Mouse (Mus musculus) limb, embryonic 10.5 days (tissue): ENCODE measurements around the gene Cntfr. TPM values are rescaled to one million over a fixed set of nuclear protein-coding genes. Genes with fewer than 3 reads are reported as not detected.
"Not testable (repeated sequence)": the region's sequence is repeated elsewhere in the genome, so short reads cannot be mapped to it uniquely, and the experiment has no call there.

Experiments used
- DNase-seq: peaks from one replicate; pipeline ENCODE4 v3.0.0-alpha.2; 2017; ENCODE audit warnings: low spot score
- H3K27ac ChIP-seq: fragments of 300-500 bp; sonication (generic); 2 replicates; pipeline ENCODE4 v1.5.1; 2016; ENCODE audit warnings: mild to moderate bottlenecking
- H3K27me3 ChIP-seq: fragments of 300-500 bp; sonication (generic); 2 replicates; pipeline ENCODE4 v1.6.1; 2016; ENCODE audit warnings: low read depth, mild to moderate bottlenecking; ENCODE audit not compliant: poor library complexity, severe bottlenecking
- H3K36me3 ChIP-seq: fragments of 300-500 bp; sonication (generic); 2 replicates; pipeline ENCODE4 v1.6.1; 2016; ENCODE audit warnings: mild to moderate bottlenecking, moderate library complexity
- H3K4me1 ChIP-seq: fragments of 300-500 bp; sonication (generic); 2 replicates; pipeline ENCODE4 v1.6.1; 2016
- H3K4me3 ChIP-seq: fragments of 300-500 bp; sonication (generic); 2 replicates; pipeline ENCODE4 v1.5.1; 2016; ENCODE audit warnings: mild to moderate bottlenecking, moderate library complexity
- H3K9me3 ChIP-seq: fragments of 300-500 bp; sonication (generic); replicated peaks from 2 replicates; pipeline ENCODE4 v1.6.1; 2016; ENCODE audit warnings: mild to moderate bottlenecking
- WGBS: fragments of 180-500 bp; shearing (Covaris S2); methylation state at CpG from one replicate; pipeline ENCODE4 v1.1.7; 2016; 5-methylcytosine and 5-hydroxymethylcytosine counted together
- polyA plus RNA-seq: library from polyadenylated mRNA; unstranded; fragments of >200 nt; fragmentation: Nextera tagmentation; extraction: Ambion mirVana; gene quantifications from 2 replicates; pipeline ENCODE4 v1.2.1, GENCODE M21; 2016

The Cntfr gene
- 6.1 and 7.8 TPM in 2 replicates for polyA plus RNA-seq

DNA sequence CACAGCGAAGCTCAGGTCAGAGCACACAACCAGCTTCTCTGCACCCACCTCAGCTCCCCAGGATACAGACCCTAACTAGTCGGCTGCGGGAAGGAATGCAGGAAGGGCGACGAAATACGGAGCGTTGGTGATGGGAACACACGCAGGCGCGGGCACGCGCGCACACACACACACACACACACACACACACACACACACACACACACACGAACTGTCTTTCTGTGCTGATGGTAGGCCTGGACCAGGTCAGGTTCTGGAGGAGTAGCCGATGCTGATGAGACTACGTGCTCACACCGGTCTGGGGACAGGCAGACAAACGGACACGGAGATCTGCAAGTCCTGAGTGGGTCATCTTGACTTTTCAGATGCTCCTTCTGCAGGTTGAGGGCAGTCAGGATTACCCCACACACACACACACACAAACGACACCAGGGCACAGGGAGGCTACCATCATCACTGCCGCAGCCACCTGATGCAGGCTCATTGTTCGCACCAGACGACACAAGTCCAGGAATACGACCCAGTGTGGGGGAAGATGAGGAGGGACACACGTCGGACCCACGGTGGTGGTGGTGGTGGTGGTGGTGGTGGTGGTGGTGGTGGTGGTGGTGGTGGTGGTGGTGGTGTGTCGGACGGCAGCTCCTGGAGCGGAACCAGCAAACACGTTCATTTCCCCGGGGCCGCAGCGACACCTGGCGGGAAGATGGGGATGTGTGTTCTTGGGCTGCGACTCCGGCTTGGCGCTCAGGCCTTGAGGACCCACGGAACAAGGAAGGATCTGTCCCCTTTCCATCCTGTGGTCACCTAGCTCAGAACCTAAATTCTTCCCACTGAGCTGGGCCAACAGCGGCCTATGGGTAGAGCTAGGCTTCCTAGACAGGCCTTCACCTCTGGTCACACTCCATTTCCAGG, at the start of gene Cntfr:
Gene Cntfr, minus strand, starts transcription at position 160 of the 912 bp plus-strand sequence.
- H3K27ac ChIP-seq, H3K9me3 ChIP-seq, H3K4me3 ChIP-seq, H3K36me3 ChIP-seq: not testable (repeated sequence)
- Histone ChIP-seq H3K4me1 (peaks cover 11% of the 10 kb centered on the region), H3K27me3 (peaks cover 29% of the 10 kb centered on the region)
- WGBS = 15% methylated on average over 34 of the region's 40 CpGs
- DNase-seq = peak; percentile 87

DNA sequence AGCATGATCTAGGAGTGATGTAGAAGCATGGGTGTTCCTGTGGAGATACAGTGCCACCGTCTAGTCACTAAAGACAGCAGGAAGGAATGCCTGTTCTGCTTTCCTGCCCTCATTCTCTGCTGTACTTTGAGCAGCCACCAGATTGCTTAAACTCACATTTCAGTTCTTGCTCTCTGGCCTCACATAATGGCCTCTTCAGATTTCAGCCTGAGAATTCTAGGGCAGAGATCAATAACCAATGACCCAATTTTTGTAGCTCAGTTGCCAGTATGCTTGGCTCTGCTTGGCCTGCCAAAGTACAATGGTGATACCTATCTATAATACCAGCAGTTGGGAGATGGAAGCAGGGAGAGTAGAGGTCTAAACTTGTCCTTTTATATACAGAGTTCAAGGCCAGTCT, 48.1 kb upstream of the Cntfr start:
- DNase-seq = no peak
- no peak overlapping the region for H3K27ac ChIP-seq
- H3K4me3 ChIP-seq = no peak overlapping the region
- no peaks in the 10 kb centered on the region for H3K27me3 ChIP-seq
- peaks cover 10% of the 10 kb centered on the region; the same call in 1 of the 2 replicates for H3K9me3 ChIP-seq
- 73% methylated on average over 1 of the region's 1 CpGs for WGBS
- H3K36me3 ChIP-seq = no peaks in the 10 kb centered on the region
- peaks cover 17% of the 10 kb centered on the region for H3K4me1 ChIP-seq

DNA sequence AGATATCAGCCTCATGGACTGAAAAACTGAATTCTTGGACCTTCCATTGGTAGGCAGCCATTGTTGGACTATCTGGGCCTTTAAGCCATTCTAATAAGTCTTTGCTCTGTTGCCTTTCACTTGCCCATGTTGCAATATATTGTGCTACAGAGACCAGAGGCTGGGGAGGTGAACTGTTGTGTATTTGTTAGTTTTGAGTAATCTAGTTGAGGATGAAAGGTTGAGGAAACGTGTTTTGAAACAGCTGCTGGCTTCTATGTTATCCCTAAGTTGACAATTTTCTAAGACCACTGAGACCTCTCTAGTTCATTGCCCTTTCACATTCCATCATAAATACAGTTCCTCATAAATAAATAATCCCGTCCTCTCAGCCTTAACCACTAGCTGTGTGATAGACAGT, 47.2 kb upstream of the Cntfr start:
- 80% methylated on average over 2 of the region's 2 CpGs for WGBS

DNA sequence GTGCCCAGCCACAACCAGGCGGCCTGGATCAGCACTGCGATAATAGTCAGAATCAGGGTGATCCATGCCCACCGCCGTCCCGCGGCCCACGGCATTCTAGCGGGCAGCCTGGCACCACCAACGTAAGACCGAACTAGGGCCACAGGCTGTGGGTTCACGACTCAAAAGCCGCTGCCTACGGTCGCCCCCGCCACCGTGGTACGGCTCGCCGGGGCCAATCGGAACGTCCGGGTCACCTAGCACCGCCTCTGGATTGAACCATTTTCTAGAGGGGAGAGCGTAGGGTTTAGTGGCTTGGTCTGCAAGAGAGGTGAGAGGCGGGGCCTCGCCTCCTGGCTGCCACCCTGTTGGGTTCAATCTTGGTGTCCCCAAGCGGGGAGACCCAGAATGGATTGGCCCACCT, 44.3 kb upstream of the Cntfr start:
- peak; percentile 92 for DNase-seq
- Histone ChIP-seq H3K9me3 (peaks cover 4% of the 10 kb centered on the region; the same call in 1 of the 2 replicates), H3K4me3 (peak overlapping the region; percentile 75), H3K4me1 (peaks cover 39% of the 10 kb centered on the region), H3K27ac (peak overlapping the region; percentile 88), H3K36me3 (peaks cover 16% of the 10 kb centered on the region), H3K27me3 (no peaks in the 10 kb centered on the region)
- under 1% methylated on average over 27 of the region's 27 CpGs for WGBS

More for the DNA sequence above, 47.2 kb upstream of the Cntfr start:
- Histone ChIP-seq H3K4me1 (peaks cover 26% of the 10 kb centered on the region), H3K9me3 (peaks cover 10% of the 10 kb centered on the region; the same call in 1 of the 2 replicates), H3K27ac (no peak overlapping the region), H3K27me3 (no peaks in the 10 kb centered on the region), H3K36me3 (peaks cover 4% of the 10 kb centered on the region), H3K4me3 (no peak overlapping the region)
- DNase-seq = no peak

DNA sequence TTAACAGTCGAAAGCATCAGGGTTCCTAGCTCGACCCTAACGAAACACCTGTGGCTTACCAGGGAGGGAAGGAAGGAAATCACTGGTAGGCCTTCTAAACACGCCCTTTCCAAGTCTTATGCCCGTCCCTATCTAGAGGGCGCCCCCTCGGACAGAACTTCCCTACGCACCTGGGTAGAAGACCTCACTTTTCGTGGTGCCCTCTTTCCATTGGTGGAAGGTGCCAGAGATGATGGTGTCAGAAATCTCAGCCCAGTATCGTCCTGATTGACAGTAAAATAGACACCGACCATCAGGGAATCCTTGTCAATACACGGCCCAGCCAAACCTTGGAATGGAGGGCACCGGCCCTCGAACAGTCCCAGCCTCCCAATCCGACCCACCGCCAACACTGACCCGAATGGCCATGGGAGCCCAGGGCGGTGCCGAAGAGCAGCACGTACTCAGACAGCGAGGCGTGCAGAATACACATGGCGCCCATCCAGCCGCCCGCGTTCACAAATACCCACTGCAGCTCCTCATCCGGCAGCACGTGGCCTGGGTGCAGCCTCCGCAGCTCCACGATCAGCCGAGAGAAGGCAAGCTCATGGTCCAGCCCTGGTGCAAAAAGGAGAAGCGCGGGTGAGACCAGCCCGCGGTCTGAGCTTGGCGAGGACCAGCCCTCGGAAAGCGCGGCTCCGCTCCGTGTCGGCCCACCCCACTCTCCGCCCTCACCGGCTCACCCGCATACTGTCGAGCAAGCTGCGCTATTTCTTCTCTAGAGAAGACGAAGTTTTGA, 43.7 kb upstream of the Cntfr start:
- peak overlapping the region; percentile 75 for H3K4me3 ChIP-seq
- 1% methylated on average over 48 of the region's 48 CpGs for WGBS
- no peak for DNase-seq
- H3K4me1 ChIP-seq = peaks cover 39% of the 10 kb centered on the region
- H3K27ac ChIP-seq = peak overlapping the region; percentile 88
- peaks cover 16% of the 10 kb centered on the region for H3K36me3 ChIP-seq
- H3K9me3 ChIP-seq = no peaks in the 10 kb centered on the region; the same call in 1 of the 2 replicates
- H3K27me3 ChIP-seq = no peaks in the 10 kb centered on the region

DNA sequence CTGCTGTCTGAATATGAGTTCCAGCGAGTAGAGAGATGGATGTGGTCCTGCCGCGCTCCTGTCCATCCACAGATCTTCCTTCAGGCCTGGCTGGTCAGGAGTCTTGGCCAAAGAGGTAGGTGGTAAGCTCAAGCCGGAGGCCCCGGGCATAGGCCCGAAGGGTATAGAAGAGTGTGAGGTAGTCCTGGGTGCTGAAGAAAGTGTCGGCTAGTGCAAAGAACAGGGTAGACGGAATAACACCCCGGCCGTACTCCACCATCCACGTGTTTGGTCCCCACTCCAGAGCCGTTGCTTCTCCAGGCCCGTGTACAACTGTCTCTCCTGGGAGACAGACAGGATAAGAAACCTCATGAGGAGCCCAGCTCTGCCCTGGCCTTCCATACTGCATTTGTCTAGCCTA, 42.4 kb upstream of the Cntfr start:
- H3K4me1 ChIP-seq = peaks cover 39% of the 10 kb centered on the region
- no peak for DNase-seq

DNA sequence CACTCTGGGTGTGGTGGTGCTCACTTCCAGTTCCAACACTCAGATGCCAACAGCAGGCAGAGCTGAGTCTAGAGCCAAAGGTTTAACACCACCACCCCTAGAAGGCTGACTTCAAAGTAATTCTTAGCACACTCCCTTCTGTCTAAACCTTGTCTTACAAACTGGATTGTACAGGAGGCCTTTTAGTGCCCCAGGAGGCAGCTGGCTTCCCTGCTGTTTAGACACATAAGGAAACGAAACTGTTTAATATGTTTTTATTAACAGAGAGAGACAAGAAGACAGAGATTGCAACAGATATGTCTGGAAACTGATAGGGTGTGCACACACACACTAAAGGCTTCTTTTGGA, 41.3 kb upstream of the Cntfr start:
- H3K4me1 ChIP-seq = peaks cover 39% of the 10 kb centered on the region
- peaks cover 16% of the 10 kb centered on the region for H3K36me3 ChIP-seq
- peaks cover 16% of the 10 kb centered on the region for H3K27me3 ChIP-seq
- no peak overlapping the region for H3K27ac ChIP-seq
- H3K9me3 ChIP-seq = no peaks in the 10 kb centered on the region; the same call in 1 of the 2 replicates
- WGBS = 73% methylated on average over 1 of the region's 1 CpGs
- no peak for DNase-seq
- no peak overlapping the region for H3K4me3 ChIP-seq

More for the DNA sequence above, 42.4 kb upstream of the Cntfr start:
- no peak overlapping the region for H3K27ac ChIP-seq
- WGBS = 95% methylated on average over 13 of the region's 13 CpGs
- no peak overlapping the region for H3K4me3 ChIP-seq
- no peaks in the 10 kb centered on the region; the same call in 1 of the 2 replicates for H3K9me3 ChIP-seq
- H3K27me3 ChIP-seq = peaks cover 7% of the 10 kb centered on the region; the same call in 1 of the 2 replicates
- peaks cover 16% of the 10 kb centered on the region for H3K36me3 ChIP-seq

DNA sequence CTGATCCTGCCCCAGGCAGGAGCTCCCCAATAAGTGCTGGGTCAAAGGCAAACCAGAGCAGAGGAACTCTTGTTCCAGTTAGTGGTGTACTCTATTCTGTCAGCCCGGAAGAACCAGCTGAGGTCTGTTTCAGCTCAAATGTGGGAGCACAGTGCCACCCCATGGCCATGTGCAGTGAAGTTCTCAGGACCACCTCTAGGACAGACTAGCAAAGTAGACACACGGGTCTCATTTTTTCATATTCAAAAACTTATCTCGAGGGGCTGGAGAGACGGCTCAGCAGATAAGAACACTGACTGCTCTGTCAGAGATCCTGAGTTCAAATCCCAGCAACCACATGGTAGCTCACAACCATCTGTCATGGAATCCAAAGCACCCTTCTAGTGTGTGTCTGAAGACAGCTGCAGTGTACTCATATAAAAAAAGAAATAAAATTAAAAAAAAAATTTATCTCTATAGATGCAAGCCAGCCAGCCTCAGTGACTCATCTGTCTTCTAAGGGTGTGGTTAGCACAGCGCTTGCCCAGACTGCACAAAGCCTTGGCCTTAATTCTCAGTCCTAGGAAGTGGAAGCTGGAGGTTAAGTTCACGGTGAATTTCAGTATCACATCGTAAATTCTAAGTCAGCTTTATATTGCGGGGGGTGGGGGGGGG, 40.8 kb upstream of the Cntfr start:
- Histone ChIP-seq H3K4me1 (peaks cover 39% of the 10 kb centered on the region), H3K27me3 (peaks cover 21% of the 10 kb centered on the region), H3K27ac (no peak overlapping the region), H3K36me3 (peaks cover 16% of the 10 kb centered on the region), H3K9me3 (no peaks in the 10 kb centered on the region; the same call in 1 of the 2 replicates), H3K4me3 (no peak overlapping the region)
- 39% methylated on average over 8 of the region's 8 CpGs for WGBS
- peak; percentile 78 for DNase-seq

GRCm38 (mm10) chr4:41731052-41731765, 34.3 kb upstream of the Cntfr start, which contains the start of gene Arid3c:
Gene Arid3c (minus strand): TSS chr4:41731142.
- H3K4me3 ChIP-seq = peak within 1 kb of the TSS; percentile 53
- peaks cover 87% of the 10 kb centered on the region for H3K27me3 ChIP-seq
- H3K27ac ChIP-seq = no peak within 1 kb of the TSS
- DNase-seq = peak; percentile 56
- 3% methylated on average over 50 of the region's 50 CpGs for WGBS
- no peaks in the 10 kb centered on the region; the same call in 1 of the 2 replicates for H3K9me3 ChIP-seq
- peaks cover 22% of the 10 kb centered on the region for H3K4me1 ChIP-seq
- H3K36me3 ChIP-seq = no peaks in the 10 kb centered on the region

DNA sequence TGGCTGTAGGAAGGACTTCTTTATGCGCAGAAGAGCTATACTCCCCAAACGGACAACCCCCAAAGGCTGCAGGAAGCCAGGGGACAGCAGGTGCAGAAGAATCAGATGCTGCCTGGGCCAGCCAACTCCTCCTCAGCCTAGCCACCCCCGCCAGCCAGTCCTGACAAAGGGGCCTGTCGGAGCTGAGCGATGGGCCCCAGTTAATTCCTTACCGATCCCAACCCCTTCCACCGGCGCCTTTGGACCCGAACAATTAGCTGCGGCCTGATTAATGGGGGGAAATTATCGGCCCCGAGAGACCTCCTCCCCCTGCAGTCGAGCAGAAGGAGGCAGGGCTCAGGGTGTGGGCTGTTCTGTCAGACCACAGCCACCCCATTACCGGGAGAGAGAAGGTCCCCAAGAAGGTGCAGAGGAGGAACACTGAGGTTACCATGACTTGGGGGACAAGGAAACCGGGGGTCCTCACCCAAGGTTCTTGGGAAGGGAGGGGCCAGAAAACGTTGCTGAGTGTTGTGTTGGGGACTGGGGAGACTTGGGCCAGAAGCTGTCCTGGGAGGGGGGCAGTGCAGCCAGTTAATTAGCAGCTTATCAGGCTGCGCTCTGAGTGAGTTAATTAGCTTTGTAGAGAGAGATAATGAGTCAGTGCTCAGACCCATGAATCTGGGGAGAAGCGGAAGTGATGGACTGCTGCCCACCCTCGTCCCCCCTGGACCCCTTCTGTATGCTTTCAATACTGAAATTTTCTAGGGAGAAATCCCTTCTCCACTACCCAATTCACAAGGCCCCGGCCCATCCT, 30.1 kb upstream of the Cntfr start:
- Histone ChIP-seq H3K4me1 (peaks cover 37% of the 10 kb centered on the region), H3K27ac (no peak overlapping the region), H3K9me3 (no peaks in the 10 kb centered on the region), H3K27me3 (peaks cover 88% of the 10 kb centered on the region), H3K36me3 (no peaks in the 10 kb centered on the region), H3K4me3 (no peak overlapping the region)
- WGBS = 18% methylated on average over 20 of the region's 20 CpGs
- peak; percentile 33 for DNase-seq

GRCm38 (mm10) chr4:41722918-41723351, 26.0 kb upstream of the Cntfr start, which contains the start of gene Dctn3:
Gene Dctn3 (minus strand): TSS chr4:41723170.
- H3K27ac ChIP-seq = peak within 1 kb of the TSS; percentile 86
- peak within 1 kb of the TSS; percentile 93 for H3K4me3 ChIP-seq
- H3K27me3 ChIP-seq = peaks cover 47% of the 10 kb centered on the region
- H3K36me3 ChIP-seq = peaks cover 22% of the 10 kb centered on the region
- no peaks in the 10 kb centered on the region for H3K9me3 ChIP-seq
- H3K4me1 ChIP-seq = peaks cover 30% of the 10 kb centered on the region
- DNase-seq = peak; percentile 86
- under 1% methylated on average over 27 of the region's 27 CpGs for WGBS
